Mouse (Mus musculus): Measurements from ENCODE around the gene Arhgap21. TPM values are rescaled to one million over a fixed set of nuclear protein-coding genes. Genes with fewer than 3 reads are reported as not detected.
"Not testable (repeated sequence)": the region's sequence is repeated elsewhere in the genome, so short reads cannot be mapped to it uniquely, and the experiment has no call there.

The Arhgap21 gene
- polyA plus RNA-seq, 1 experiment from 2014 or later: 9.7 TPM

DNA sequence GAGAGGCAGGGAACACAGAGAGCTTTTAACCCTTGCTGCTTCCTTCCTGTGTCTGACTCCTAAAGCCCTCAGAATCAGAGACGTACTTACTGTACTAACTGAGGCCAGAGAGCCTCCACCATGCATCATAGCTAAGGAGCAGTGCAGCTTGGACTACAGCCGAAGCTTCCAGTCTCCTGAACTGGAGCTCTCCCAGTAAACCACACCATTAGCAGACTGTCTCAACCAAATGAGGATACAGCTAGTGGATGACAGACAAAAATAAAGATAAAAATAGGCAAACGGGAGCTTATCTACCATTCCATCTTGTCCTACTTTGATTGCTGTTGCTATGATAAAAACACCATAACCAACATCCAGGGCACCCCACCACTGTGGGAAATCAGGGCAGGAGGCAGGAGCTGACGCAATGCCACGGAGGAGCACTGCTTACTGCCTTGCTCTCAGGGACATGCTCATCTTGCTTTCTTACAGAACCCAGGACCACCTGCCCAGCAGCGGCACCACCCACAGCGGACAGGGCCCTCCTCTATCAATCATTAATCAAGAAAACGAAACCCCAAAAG lies 35.9 kb downstream of the Arhgap21 start:
- Histone ChIP-seq H3K9me3 (no peaks in the 10 kb centered on the region), H3K9ac (no peak overlapping the region), H3K4me1 (no peaks in the 10 kb centered on the region), H3K4me2 (no peak overlapping the region), H3K36me3 (no peaks in the 10 kb centered on the region), H3K27me3 (no peaks in the 10 kb centered on the region), H3K27ac (no peak overlapping the region), H3K4me3 (no peak overlapping the region)
- 87% methylated on average over 8 of the region's 8 CpGs for WGBS
- no peak for ATAC-seq (ENCODE audit: insufficient number of reproducible peaks, insufficient read depth, low FRiP score, low TSS enrichment, low read depth)

GRCm38 (mm10) chr2:20931761-20932160 lies 36.9 kb downstream of the Arhgap21 start:
- 96% methylated on average over 3 of the region's 4 CpGs for WGBS
- not testable (repeated sequence) for ATAC-seq (ENCODE audit: insufficient number of reproducible peaks, insufficient read depth, low FRiP score, low TSS enrichment, low read depth); H3K36me3 ChIP-seq; H3K9ac ChIP-seq; H3K27me3 ChIP-seq; H3K4me2 ChIP-seq; H3K27ac ChIP-seq; H3K4me3 ChIP-seq; H3K9me3 ChIP-seq; H3K4me1 ChIP-seq

DNA sequence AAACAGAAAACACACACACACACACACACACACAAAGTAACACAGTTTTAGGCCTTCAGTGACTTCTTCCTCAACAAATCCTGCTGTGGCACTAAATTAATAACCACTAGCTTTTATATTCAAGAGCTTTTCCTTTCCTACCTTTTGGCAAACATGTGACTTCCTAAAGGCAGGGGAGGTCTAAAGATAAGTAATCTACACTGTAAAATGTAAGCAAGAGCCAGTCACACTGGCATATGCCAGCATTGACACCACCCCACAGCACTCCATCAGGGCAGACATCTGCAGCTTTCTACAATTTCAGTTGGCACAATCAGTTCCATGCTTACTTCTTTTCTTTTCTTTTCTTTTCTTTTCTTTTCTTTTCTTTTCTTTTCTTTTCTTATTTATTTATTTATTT lies 40.2 kb downstream of the Arhgap21 start:
- Histone ChIP-seq H3K36me3 (no peaks in the 10 kb centered on the region), H3K9ac (no peak overlapping the region), H3K9me3 (no peaks in the 10 kb centered on the region), H3K27ac (no peak overlapping the region), H3K4me2 (no peak overlapping the region), H3K4me1 (no peaks in the 10 kb centered on the region), H3K27me3 (no peaks in the 10 kb centered on the region), H3K4me3 (no peak overlapping the region)
- no peak for ATAC-seq (ENCODE audit: insufficient number of reproducible peaks, insufficient read depth, low FRiP score, low TSS enrichment, low read depth)

DNA sequence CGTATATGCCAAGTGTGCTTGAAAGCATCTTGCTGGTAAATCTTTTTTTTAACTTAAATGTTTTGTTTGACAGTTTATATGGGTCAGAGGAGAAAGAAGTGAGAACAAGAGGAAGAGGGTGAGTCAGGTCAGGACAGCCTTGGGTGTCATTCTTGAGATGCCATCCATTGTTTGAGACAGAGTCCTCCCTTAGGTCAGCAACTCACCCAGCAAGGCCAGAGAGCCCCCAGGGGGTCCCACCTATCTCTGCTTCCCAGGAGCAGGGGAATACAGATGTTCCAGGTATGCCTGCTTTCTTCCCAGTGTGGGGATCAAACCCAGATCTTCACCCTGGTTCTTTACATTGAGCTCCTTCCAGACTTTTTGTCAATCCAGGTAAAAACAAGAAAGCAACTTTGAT lies 43.7 kb downstream of the Arhgap21 start:
- Histone ChIP-seq H3K36me3 (no peaks in the 10 kb centered on the region), H3K9ac (no peak overlapping the region), H3K4me1 (peaks cover 6% of the 10 kb centered on the region), H3K9me3 (no peaks in the 10 kb centered on the region), H3K4me2 (no peak overlapping the region), H3K27me3 (no peaks in the 10 kb centered on the region), H3K4me3 (no peak overlapping the region), H3K27ac (no peak overlapping the region)
- WGBS: 63% methylated on average over 1 of the region's 1 CpGs
- ATAC-seq (ENCODE audit: insufficient number of reproducible peaks, insufficient read depth, low FRiP score, low TSS enrichment, low read depth): no peak

DNA sequence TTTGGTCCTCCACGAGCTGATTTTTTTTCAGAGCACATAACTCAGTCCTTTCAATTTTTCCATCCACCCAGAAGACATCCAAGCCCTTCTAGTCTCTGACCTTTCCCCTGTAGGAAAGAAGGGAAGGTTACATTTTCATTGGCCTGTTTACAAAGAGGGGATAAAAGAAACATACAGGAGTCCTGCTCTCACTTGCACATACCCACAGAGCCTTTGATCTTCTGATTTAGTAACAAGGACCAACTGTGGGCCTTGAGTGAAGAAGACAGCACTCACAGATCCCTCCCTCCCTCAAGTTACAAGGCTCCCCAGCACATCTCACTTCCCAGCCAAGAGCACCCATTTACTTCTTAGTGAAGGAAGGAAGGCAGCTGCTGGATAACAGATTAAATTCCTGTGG lies 46.3 kb downstream of the Arhgap21 start:
- H3K4me2 ChIP-seq: no peak overlapping the region
- no peak for ATAC-seq (ENCODE audit: insufficient number of reproducible peaks, insufficient read depth, low FRiP score, low TSS enrichment, low read depth)
- 21% methylated on average over 1 of the region's 1 CpGs for WGBS
- H3K36me3 ChIP-seq: no peaks in the 10 kb centered on the region
- no peak overlapping the region for H3K27ac ChIP-seq
- H3K9ac ChIP-seq: no peak overlapping the region
- no peaks in the 10 kb centered on the region for H3K9me3 ChIP-seq
- H3K4me3 ChIP-seq: no peak overlapping the region
- peaks cover 6% of the 10 kb centered on the region for H3K4me1 ChIP-seq
- H3K27me3 ChIP-seq: no peaks in the 10 kb centered on the region

- no peak overlapping the region for H3K9ac ChIP-seq
- no peaks in the 10 kb centered on the region for H3K27me3 ChIP-seq
- no peak for ATAC-seq (ENCODE audit: insufficient number of reproducible peaks, insufficient read depth, low FRiP score, low TSS enrichment, low read depth)
- H3K4me1 ChIP-seq: peaks cover 6% of the 10 kb centered on the region
- H3K9me3 ChIP-seq: no peaks in the 10 kb centered on the region
- WGBS: 82% methylated on average over 2 of the region's 2 CpGs
- no peaks in the 10 kb centered on the region for H3K36me3 ChIP-seq
- H3K4me3 ChIP-seq: no peak overlapping the region
- no peak overlapping the region for H3K4me2 ChIP-seq
- no peak overlapping the region for H3K27ac ChIP-seq
Measured at GRCm38 (mm10) chr2:20921558-20921957, 47.1 kb downstream of the Arhgap21 start.

DNA sequence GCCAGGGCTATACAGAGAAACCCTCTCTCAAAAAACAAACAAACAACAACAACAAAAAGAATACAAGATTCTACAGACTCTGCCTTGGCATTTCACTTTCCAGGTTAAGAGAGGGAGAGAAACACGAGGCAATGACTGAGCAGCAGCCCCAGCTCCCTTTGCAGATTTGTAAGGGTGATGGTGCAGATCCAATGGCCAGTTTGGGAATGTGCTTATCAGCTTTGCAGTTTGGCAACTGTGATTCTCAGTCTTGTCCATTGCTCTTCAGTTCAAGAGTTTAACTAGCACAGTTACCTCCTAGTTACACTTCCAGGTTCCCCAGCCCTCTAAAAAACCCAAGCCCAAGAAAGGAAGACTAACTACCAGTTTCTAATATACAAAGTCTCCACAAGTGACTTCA lies 47.7 kb downstream of the Arhgap21 start:
- no peak overlapping the region for H3K27ac ChIP-seq

DNA sequence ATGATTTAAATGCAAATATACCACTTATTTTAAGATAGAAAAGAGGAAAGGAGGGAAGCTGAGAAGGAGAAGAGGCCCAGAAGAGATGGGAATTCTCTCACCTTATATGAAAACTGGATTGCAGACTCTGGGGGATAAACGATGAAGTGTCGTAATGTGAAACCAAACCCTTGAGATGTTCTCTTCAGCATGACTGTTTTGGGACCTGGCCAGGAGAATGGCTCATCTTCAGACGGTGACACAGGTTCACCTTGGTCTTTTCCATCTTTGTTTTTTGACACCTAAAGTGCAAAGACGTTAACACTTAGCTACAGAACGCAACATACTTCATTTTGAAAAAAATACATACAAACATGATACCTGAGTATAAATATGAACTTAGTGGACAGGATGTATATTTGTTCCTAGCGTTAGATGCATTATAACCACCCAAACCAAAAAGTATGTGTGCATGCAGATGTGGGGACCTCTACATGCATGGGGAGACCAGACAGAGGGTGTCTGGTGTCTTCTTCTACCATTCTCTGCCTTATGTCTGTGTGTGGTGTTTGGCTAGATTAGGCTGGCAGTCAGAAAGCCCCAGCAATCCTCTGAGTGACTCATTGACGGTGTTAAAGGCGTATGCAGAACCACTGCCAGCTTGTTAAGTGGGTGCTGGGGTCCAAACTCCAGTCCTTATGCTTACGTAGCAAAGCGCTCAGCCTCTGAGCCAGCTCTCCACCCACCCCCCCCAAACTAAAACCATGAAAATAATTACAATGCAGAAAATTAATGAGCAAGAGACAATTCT lies 54.0 kb downstream of the Arhgap21 start:
- peaks cover 11% of the 10 kb centered on the region for H3K36me3 ChIP-seq
- WGBS: 89% methylated on average over 10 of the region's 10 CpGs
- H3K9ac ChIP-seq: no peak overlapping the region
- H3K4me1 ChIP-seq: no peaks in the 10 kb centered on the region
- H3K4me2 ChIP-seq: no peak overlapping the region
- H3K9me3 ChIP-seq: no peaks in the 10 kb centered on the region
- H3K27ac ChIP-seq: no peak overlapping the region
- H3K27me3 ChIP-seq: no peaks in the 10 kb centered on the region
- no peak overlapping the region for H3K4me3 ChIP-seq
- no peak for ATAC-seq (ENCODE audit: insufficient number of reproducible peaks, insufficient read depth, low FRiP score, low TSS enrichment, low read depth)

More for the DNA sequence above, 47.7 kb downstream of the Arhgap21 start:
- no peak overlapping the region for H3K4me3 ChIP-seq
- H3K4me2 ChIP-seq: no peak overlapping the region
- no peak overlapping the region for H3K9ac ChIP-seq
- peaks cover 6% of the 10 kb centered on the region for H3K4me1 ChIP-seq
- no peaks in the 10 kb centered on the region for H3K36me3 ChIP-seq
- no peaks in the 10 kb centered on the region for H3K9me3 ChIP-seq
- no peaks in the 10 kb centered on the region for H3K27me3 ChIP-seq
- WGBS: 81% methylated on average over 1 of the region's 1 CpGs
- ATAC-seq (ENCODE audit: insufficient number of reproducible peaks, insufficient read depth, low FRiP score, low TSS enrichment, low read depth): no peak

- WGBS: 96% methylated on average over 1 of the region's 1 CpGs
- Histone ChIP-seq H3K27ac (no peak overlapping the region), H3K4me2 (no peak overlapping the region), H3K27me3 (no peaks in the 10 kb centered on the region), H3K36me3 (peaks cover 11% of the 10 kb centered on the region), H3K4me1 (no peaks in the 10 kb centered on the region), H3K9ac (no peak overlapping the region), H3K9me3 (no peaks in the 10 kb centered on the region), H3K4me3 (no peak overlapping the region)
- no peak for ATAC-seq (ENCODE audit: insufficient number of reproducible peaks, insufficient read depth, low FRiP score, low TSS enrichment, low read depth)
Measured at GRCm38 (mm10) chr2:20913019-20913415, 55.7 kb downstream of the Arhgap21 start.

GRCm38 (mm10) chr2:20912348-20913018 lies 56.2 kb downstream of the Arhgap21 start:
- H3K27ac ChIP-seq: no peak overlapping the region
- ATAC-seq (ENCODE audit: insufficient number of reproducible peaks, insufficient read depth, low FRiP score, low TSS enrichment, low read depth): no peak
- no peaks in the 10 kb centered on the region for H3K4me1 ChIP-seq
- no peaks in the 10 kb centered on the region for H3K9me3 ChIP-seq
- H3K4me3 ChIP-seq: no peak overlapping the region
- no peak overlapping the region for H3K4me2 ChIP-seq
- 92% methylated on average over 11 of the region's 11 CpGs for WGBS
- no peaks in the 10 kb centered on the region for H3K27me3 ChIP-seq
- H3K9ac ChIP-seq: no peak overlapping the region
- peaks cover 11% of the 10 kb centered on the region for H3K36me3 ChIP-seq

- WGBS: 94% methylated on average over 3 of the region's 3 CpGs
- Histone ChIP-seq H3K9me3 (no peaks in the 10 kb centered on the region), H3K27ac (no peak overlapping the region), H3K4me1 (no peaks in the 10 kb centered on the region), H3K27me3 (no peaks in the 10 kb centered on the region), H3K4me3 (no peak overlapping the region), H3K9ac (no peak overlapping the region), H3K36me3 (peaks cover 11% of the 10 kb centered on the region), H3K4me2 (no peak overlapping the region)
- no peak for ATAC-seq (ENCODE audit: insufficient number of reproducible peaks, insufficient read depth, low FRiP score, low TSS enrichment, low read depth)
Measured at GRCm38 (mm10) chr2:20910446-20910845, 58.2 kb downstream of the Arhgap21 start.

- ATAC-seq (ENCODE audit: insufficient number of reproducible peaks, insufficient read depth, low FRiP score, low TSS enrichment, low read depth): no peak
- Histone ChIP-seq H3K9me3 (no peaks in the 10 kb centered on the region), H3K4me3 (no peak overlapping the region), H3K9ac (no peak overlapping the region), H3K27ac (no peak overlapping the region), H3K4me1 (no peaks in the 10 kb centered on the region), H3K27me3 (no peaks in the 10 kb centered on the region), H3K36me3 (peaks cover 11% of the 10 kb centered on the region), H3K4me2 (no peak overlapping the region)
- 69% methylated on average over 7 of the region's 7 CpGs for WGBS
Measured at GRCm38 (mm10) chr2:20909404-20909803, 59.3 kb downstream of the Arhgap21 start.
